Mouse (Mus musculus): ENCODE results near the gene Zfp568. TPM values are rescaled to one million over a fixed set of nuclear protein-coding genes. Genes with fewer than 3 reads are reported as not detected.

Gene Zfp568
- total and polyA plus RNA-seq, 3 experiments: 5.1 to 26.2 (median 22.0) TPM

GRCm38 (mm10) chr7:29970686-29971085 is 13.1 kb upstream of the Zfp568 start:
- no peaks in the 10 kb centered on the region; the same call in 1 of the 2 replicates for H3K27me3 ChIP-seq (ENCODE audit: insufficient read depth, low read length)
- no peaks in the 10 kb centered on the region for H3K36me3 ChIP-seq (replicated peaks)
- no peak for DNase-seq (ENCODE audit: low spot score)
- TF ChIP-seq CTCF (IDR thresholded peaks at IDR 0.05; ENCODE audit: low read depth, low read length) (no peak), GATA1 (IDR thresholded peaks at IDR 0.05; ENCODE audit: borderline replicate concordance, low read length) (no peak), POLR2AphosphoS5 (IDR thresholded peaks at IDR 0.05; ENCODE audit: insufficient replicate concordance, low read depth, low read length) (no peak), TAL1 (conservative IDR thresholded peaks at IDR 0.05; ENCODE audit: low read depth, low read length) (no peak), GATA2 (IDR thresholded peaks at IDR 0.05; ENCODE audit: borderline replicate concordance, low read depth, low read length) (no peak)
- no peak for ATAC-seq (ENCODE audit: extremely low read depth, insufficient number of reproducible peaks, low FRiP score, poor library complexity, severe bottlenecking)
- H3K4me3 ChIP-seq (ENCODE audit: low read depth, low read length): no peak overlapping the region
- peaks cover 2% of the 10 kb centered on the region for H3K9me3 ChIP-seq (replicated peaks)
- no peaks in the 10 kb centered on the region for H3K4me1 ChIP-seq (ENCODE audit: insufficient read depth, low read depth, low read length)

GRCm38 (mm10) chr7:29980761-29981160 is 3.0 kb upstream of the Zfp568 start:
- Histone ChIP-seq H3K4me3 (ENCODE audit: low read depth, low read length) (no peak overlapping the region), H3K27me3 (ENCODE audit: insufficient read depth, low read length) (no peaks in the 10 kb centered on the region; the same call in 1 of the 2 replicates), H3K4me1 (ENCODE audit: insufficient read depth, low read depth, low read length) (peaks cover 30% of the 10 kb centered on the region), H3K9me3 (replicated peaks) (no peaks in the 10 kb centered on the region), H3K36me3 (replicated peaks) (peaks cover 4% of the 10 kb centered on the region)
- no peak for ATAC-seq (ENCODE audit: extremely low read depth, insufficient number of reproducible peaks, low FRiP score, poor library complexity, severe bottlenecking)
- no peak for TF ChIP-seq CTCF (IDR thresholded peaks at IDR 0.05; ENCODE audit: low read depth, low read length)
- TF ChIP-seq GATA2 (IDR thresholded peaks at IDR 0.05; ENCODE audit: borderline replicate concordance, low read depth, low read length): no peak
- no peak for TF ChIP-seq GATA1 (IDR thresholded peaks at IDR 0.05; ENCODE audit: borderline replicate concordance, low read length)
- no peak for TF ChIP-seq TAL1 (conservative IDR thresholded peaks at IDR 0.05; ENCODE audit: low read depth, low read length)
- no peak for TF ChIP-seq POLR2AphosphoS5 (IDR thresholded peaks at IDR 0.05; ENCODE audit: insufficient replicate concordance, low read depth, low read length)
- DNase-seq (ENCODE audit: low spot score): no peak

GRCm38 (mm10) chr7:29981455-29981854 is 2.3 kb upstream of the Zfp568 start:
- H3K27me3 ChIP-seq (ENCODE audit: insufficient read depth, low read length): no peaks in the 10 kb centered on the region
- DNase-seq (ENCODE audit: low spot score) (no peak), ATAC-seq (ENCODE audit: extremely low read depth, insufficient number of reproducible peaks, low FRiP score, poor library complexity, severe bottlenecking) (no peak)
- H3K4me1 ChIP-seq (ENCODE audit: insufficient read depth, low read depth, low read length): peaks cover 32% of the 10 kb centered on the region
- H3K36me3 ChIP-seq (replicated peaks): peaks cover 10% of the 10 kb centered on the region
- H3K9me3 ChIP-seq (replicated peaks): no peaks in the 10 kb centered on the region
- TF ChIP-seq CTCF (IDR thresholded peaks at IDR 0.05; ENCODE audit: low read depth, low read length): no peak; the same call in 1 of the 2 replicates
- no peak for TF ChIP-seq GATA1 (IDR thresholded peaks at IDR 0.05; ENCODE audit: borderline replicate concordance, low read length)
- no peak for TF ChIP-seq GATA2 (IDR thresholded peaks at IDR 0.05; ENCODE audit: borderline replicate concordance, low read depth, low read length)
- no peak for TF ChIP-seq POLR2AphosphoS5 (IDR thresholded peaks at IDR 0.05; ENCODE audit: insufficient replicate concordance, low read depth, low read length)
- no peak for TF ChIP-seq TAL1 (conservative IDR thresholded peaks at IDR 0.05; ENCODE audit: low read depth, low read length)
- H3K4me3 ChIP-seq (ENCODE audit: low read depth, low read length): no peak overlapping the region

- Histone ChIP-seq H3K4me1 (ENCODE audit: insufficient read depth, low read depth, low read length) (peaks cover 32% of the 10 kb centered on the region), H3K4me3 (ENCODE audit: low read depth, low read length) (no peak overlapping the region), H3K36me3 (replicated peaks) (peaks cover 13% of the 10 kb centered on the region), H3K9me3 (replicated peaks) (no peaks in the 10 kb centered on the region), H3K27me3 (ENCODE audit: insufficient read depth, low read length) (no peaks in the 10 kb centered on the region)
- ATAC-seq (ENCODE audit: extremely low read depth, insufficient number of reproducible peaks, low FRiP score, poor library complexity, severe bottlenecking) (no peak), DNase-seq (ENCODE audit: low spot score) (no peak)
- TF ChIP-seq GATA2 (IDR thresholded peaks at IDR 0.05; ENCODE audit: borderline replicate concordance, low read depth, low read length) (no peak), TAL1 (conservative IDR thresholded peaks at IDR 0.05; ENCODE audit: low read depth, low read length) (no peak), POLR2AphosphoS5 (IDR thresholded peaks at IDR 0.05; ENCODE audit: insufficient replicate concordance, low read depth, low read length) (no peak), CTCF (IDR thresholded peaks at IDR 0.05; ENCODE audit: low read depth, low read length) (no peak), GATA1 (IDR thresholded peaks at IDR 0.05; ENCODE audit: borderline replicate concordance, low read length) (no peak)
Measured at GRCm38 (mm10) chr7:29981860-29982259, 1.9 kb upstream of the Zfp568 start.

- H3K4me3 ChIP-seq (ENCODE audit: low read depth, low read length): no peak overlapping the region; the same call in 1 of the 2 replicates
- no peaks in the 10 kb centered on the region for H3K27me3 ChIP-seq (ENCODE audit: insufficient read depth, low read length)
- H3K36me3 ChIP-seq (replicated peaks): peaks cover 17% of the 10 kb centered on the region
- ATAC-seq (ENCODE audit: extremely low read depth, insufficient number of reproducible peaks, low FRiP score, poor library complexity, severe bottlenecking): no peak
- DNase-seq (ENCODE audit: low spot score): no peak
- peaks cover 32% of the 10 kb centered on the region for H3K4me1 ChIP-seq (ENCODE audit: insufficient read depth, low read depth, low read length)
- no peak for TF ChIP-seq POLR2AphosphoS5 (IDR thresholded peaks at IDR 0.05; ENCODE audit: insufficient replicate concordance, low read depth, low read length)
- no peak for TF ChIP-seq GATA2 (IDR thresholded peaks at IDR 0.05; ENCODE audit: borderline replicate concordance, low read depth, low read length)
- TF ChIP-seq CTCF (IDR thresholded peaks at IDR 0.05; ENCODE audit: low read depth, low read length): no peak
- no peak for TF ChIP-seq GATA1 (IDR thresholded peaks at IDR 0.05; ENCODE audit: borderline replicate concordance, low read length)
- TF ChIP-seq TAL1 (conservative IDR thresholded peaks at IDR 0.05; ENCODE audit: low read depth, low read length): no peak
- H3K9me3 ChIP-seq (replicated peaks): no peaks in the 10 kb centered on the region
Measured at GRCm38 (mm10) chr7:29982341-29982740, 1.4 kb upstream of the Zfp568 start.

- DNase-seq (ENCODE audit: low spot score): peak; percentile 24
- peak overlapping the region; percentile 91 for H3K4me3 ChIP-seq (ENCODE audit: low read depth, low read length)
- H3K27me3 ChIP-seq (ENCODE audit: insufficient read depth, low read length): no peaks in the 10 kb centered on the region
- H3K9me3 ChIP-seq (replicated peaks): no peaks in the 10 kb centered on the region
- peaks cover 23% of the 10 kb centered on the region for H3K36me3 ChIP-seq (replicated peaks)
- peaks cover 32% of the 10 kb centered on the region for H3K4me1 ChIP-seq (ENCODE audit: insufficient read depth, low read depth, low read length)
- TF ChIP-seq GATA2 (IDR thresholded peaks at IDR 0.05; ENCODE audit: borderline replicate concordance, low read depth, low read length): no peak
- no peak for TF ChIP-seq CTCF (IDR thresholded peaks at IDR 0.05; ENCODE audit: low read depth, low read length)
- TF ChIP-seq POLR2AphosphoS5 (IDR thresholded peaks at IDR 0.05; ENCODE audit: insufficient replicate concordance, low read depth, low read length): no peak
- ATAC-seq (ENCODE audit: extremely low read depth, insufficient number of reproducible peaks, low FRiP score, poor library complexity, severe bottlenecking): no peak
Measured at GRCm38 (mm10) chr7:29982931-29983330, 824 bp upstream of the Zfp568 start.

All from G1E (cell line).